Mouse (Mus musculus): ENCODE data around the gene Cd34. TPM values are rescaled to one million over a fixed set of nuclear protein-coding genes. Genes with fewer than 3 reads are reported as not detected.
A peak's percentile ranks its signal among the peaks of the same experiment; 100 is the strongest.

Cd34 gene
- polyA plus RNA-seq (2014; fragmentation: Nextera tagmentation; extraction: Ambion mirVana), result 71.9 and 72.1 TPM in 2 replicates

DNA sequence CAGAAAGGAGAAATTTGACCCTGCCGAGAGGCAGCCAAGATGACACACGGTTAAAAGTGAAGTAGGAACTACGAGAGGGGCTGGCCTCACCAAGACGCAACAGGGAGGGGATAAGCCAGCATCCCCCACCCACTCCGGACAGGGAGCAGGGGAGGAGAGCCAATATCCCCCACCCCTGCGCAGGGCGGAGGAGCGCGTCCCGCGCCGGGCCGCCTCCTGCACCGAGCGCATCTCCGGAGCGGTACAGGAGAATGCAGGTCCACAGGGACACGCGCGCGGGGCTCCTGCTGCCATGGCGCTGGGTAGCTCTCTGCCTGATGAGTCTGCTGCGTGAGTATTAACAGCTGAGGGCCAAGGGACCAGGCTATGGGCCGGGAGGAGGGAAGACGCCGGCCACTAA lies at the start of gene Cd34:
TSS of gene Cd34 (plus strand) at position 105 of the 400 bp plus-strand sequence.
- peaks cover 2% of the 10 kb centered on the region; the same call in 1 of the 2 replicates for H3K27me3 ChIP-seq (ENCODE audit: control insufficient read depth, insufficient read depth, low read length)
- no peaks in the 10 kb centered on the region for H3K9me3 ChIP-seq (replicated peaks; ENCODE audit: control insufficient read depth, low read length)
- no peaks in the 10 kb centered on the region for H3K4me1 ChIP-seq (ENCODE audit: control insufficient read depth, insufficient read depth, low read length)
- no peaks in the 10 kb centered on the region for H3K36me3 ChIP-seq (replicated peaks; ENCODE audit: control insufficient read depth, insufficient read depth, low read depth, low read length)
- peak; percentile 91 for ATAC-seq (replicated peaks; ENCODE audit: insufficient number of reproducible peaks, low FRiP score, low TSS enrichment, low read depth)
- H3K9ac ChIP-seq (replicated peaks; ENCODE audit: low read length), result peak within 1 kb of the TSS; percentile 66
- peak within 1 kb of the TSS; percentile 80 for H3K4me2 ChIP-seq (ENCODE audit: low read depth, low read length)
- peak; percentile 59 for DNase-seq (ENCODE audit: low spot score)
- no peak within 1 kb of the TSS for H3K27ac ChIP-seq (replicated peaks; ENCODE audit: low read depth, low read length)
- under 1% methylated on average over 25 of the region's 26 CpGs for WGBS
- peak within 1 kb of the TSS; percentile 47 for H3K4me3 ChIP-seq (ENCODE audit: low read depth, low read length)

DNA sequence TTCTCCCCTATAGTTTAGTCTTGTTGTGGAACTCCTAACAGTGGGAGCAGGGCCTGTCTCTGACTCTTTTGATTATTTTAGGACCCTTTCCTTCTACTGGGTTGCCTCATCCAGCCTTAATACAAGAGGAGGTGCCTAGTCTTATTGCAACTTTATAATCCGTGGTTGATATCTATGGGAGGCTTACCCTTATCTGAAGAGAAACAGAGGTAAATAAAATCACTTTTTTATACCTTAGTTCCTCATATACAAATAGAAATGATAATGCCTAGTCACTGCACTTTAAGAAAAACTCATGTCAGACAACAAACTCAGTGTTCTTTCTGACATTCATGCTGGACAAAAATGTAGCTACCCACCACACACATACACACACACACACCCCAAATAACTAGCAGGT lies 44.1 kb upstream of the Cd34 start:
- Histone ChIP-seq H3K4me3 (ENCODE audit: low read depth, low read length) (no peak overlapping the region), H3K4me1 (ENCODE audit: control insufficient read depth, insufficient read depth, low read length) (no peaks in the 10 kb centered on the region), H3K9ac (replicated peaks; ENCODE audit: low read length) (no peak overlapping the region), H3K27ac (replicated peaks; ENCODE audit: low read depth, low read length) (no peak overlapping the region), H3K36me3 (replicated peaks; ENCODE audit: control insufficient read depth, insufficient read depth, low read depth, low read length) (no peaks in the 10 kb centered on the region), H3K9me3 (replicated peaks; ENCODE audit: control insufficient read depth, low read length) (no peaks in the 10 kb centered on the region), H3K4me2 (ENCODE audit: low read depth, low read length) (no peak overlapping the region), H3K27me3 (ENCODE audit: control insufficient read depth, insufficient read depth, low read length) (no peaks in the 10 kb centered on the region)
- no peak for ATAC-seq (replicated peaks; ENCODE audit: insufficient number of reproducible peaks, low FRiP score, low TSS enrichment, low read depth)
- no peak for DNase-seq (ENCODE audit: low spot score)
- 76% methylated on average over 1 of the region's 1 CpGs for whole genome bisulfite sequencing

DNA sequence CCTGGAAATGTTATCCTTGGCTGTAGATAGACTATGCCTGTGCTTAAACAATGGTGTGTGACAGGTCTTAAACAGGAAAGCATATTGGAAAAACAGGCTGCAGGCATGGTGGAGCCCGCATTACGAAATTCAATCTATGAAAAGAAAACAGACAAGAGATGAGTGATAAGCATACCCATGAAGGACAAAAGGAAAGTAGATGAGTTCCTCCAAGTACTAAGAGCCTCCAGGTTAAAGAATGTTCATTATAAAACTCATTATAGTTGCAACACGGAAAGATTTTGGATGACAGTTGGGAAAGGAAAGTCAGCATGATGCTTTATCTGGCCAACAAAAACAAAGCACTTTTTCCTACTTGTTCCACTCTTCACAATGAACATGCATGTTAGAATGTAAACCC lies 43.3 kb upstream of the Cd34 start:
- Histone ChIP-seq H3K36me3 (replicated peaks; ENCODE audit: control insufficient read depth, insufficient read depth, low read depth, low read length) (no peaks in the 10 kb centered on the region), H3K27ac (replicated peaks; ENCODE audit: low read depth, low read length) (no peak overlapping the region), H3K4me3 (ENCODE audit: low read depth, low read length) (no peak overlapping the region), H3K27me3 (ENCODE audit: control insufficient read depth, insufficient read depth, low read length) (no peaks in the 10 kb centered on the region), H3K4me1 (ENCODE audit: control insufficient read depth, insufficient read depth, low read length) (no peaks in the 10 kb centered on the region), H3K9me3 (replicated peaks; ENCODE audit: control insufficient read depth, low read length) (no peaks in the 10 kb centered on the region), H3K4me2 (ENCODE audit: low read depth, low read length) (no peak overlapping the region), H3K9ac (replicated peaks; ENCODE audit: low read length) (no peak overlapping the region)
- no peak for DNase-seq (ENCODE audit: low spot score)
- ATAC-seq (replicated peaks; ENCODE audit: insufficient number of reproducible peaks, low FRiP score, low TSS enrichment, low read depth), result no peak
- 86% methylated on average over 3 of the region's 3 CpGs for WGBS

GRCm38 (mm10) chr1:194901075-194901474 lies 37.5 kb upstream of the Cd34 start:
- DNase-seq (ENCODE audit: low spot score) (no peak), ATAC-seq (replicated peaks; ENCODE audit: insufficient number of reproducible peaks, low FRiP score, low TSS enrichment, low read depth) (no peak)

GRCm38 (mm10) chr1:194901826-194902225 lies 36.8 kb upstream of the Cd34 start:
- ATAC-seq (replicated peaks; ENCODE audit: insufficient number of reproducible peaks, low FRiP score, low TSS enrichment, low read depth), result no peak
- H3K4me3 ChIP-seq (ENCODE audit: low read depth, low read length), result no peak overlapping the region
- WGBS, result 77% methylated on average over 1 of the region's 1 CpGs
- no peaks in the 10 kb centered on the region for H3K27me3 ChIP-seq (ENCODE audit: control insufficient read depth, insufficient read depth, low read length)
- no peak overlapping the region for H3K4me2 ChIP-seq (ENCODE audit: low read depth, low read length)
- no peaks in the 10 kb centered on the region for H3K36me3 ChIP-seq (replicated peaks; ENCODE audit: control insufficient read depth, insufficient read depth, low read depth, low read length)
- no peaks in the 10 kb centered on the region for H3K9me3 ChIP-seq (replicated peaks; ENCODE audit: control insufficient read depth, low read length)
- H3K4me1 ChIP-seq (ENCODE audit: control insufficient read depth, insufficient read depth, low read length), result no peaks in the 10 kb centered on the region
- H3K9ac ChIP-seq (replicated peaks; ENCODE audit: low read length), result no peak overlapping the region
- no peak overlapping the region for H3K27ac ChIP-seq (replicated peaks; ENCODE audit: low read depth, low read length)
- DNase-seq (ENCODE audit: low spot score), result no peak

More at GRCm38 (mm10) chr1:194901075-194901474, 37.5 kb upstream of the Cd34 start:
- H3K4me1 ChIP-seq (ENCODE audit: control insufficient read depth, insufficient read depth, low read length), result no peaks in the 10 kb centered on the region
- no peaks in the 10 kb centered on the region for H3K36me3 ChIP-seq (replicated peaks; ENCODE audit: control insufficient read depth, insufficient read depth, low read depth, low read length)
- H3K9me3 ChIP-seq (replicated peaks; ENCODE audit: control insufficient read depth, low read length), result no peaks in the 10 kb centered on the region
- no peak overlapping the region for H3K27ac ChIP-seq (replicated peaks; ENCODE audit: low read depth, low read length)
- no peaks in the 10 kb centered on the region for H3K27me3 ChIP-seq (ENCODE audit: control insufficient read depth, insufficient read depth, low read length)
- H3K4me2 ChIP-seq (ENCODE audit: low read depth, low read length), result no peak overlapping the region
- H3K9ac ChIP-seq (replicated peaks; ENCODE audit: low read length), result no peak overlapping the region
- H3K4me3 ChIP-seq (ENCODE audit: low read depth, low read length), result no peak overlapping the region

DNA sequence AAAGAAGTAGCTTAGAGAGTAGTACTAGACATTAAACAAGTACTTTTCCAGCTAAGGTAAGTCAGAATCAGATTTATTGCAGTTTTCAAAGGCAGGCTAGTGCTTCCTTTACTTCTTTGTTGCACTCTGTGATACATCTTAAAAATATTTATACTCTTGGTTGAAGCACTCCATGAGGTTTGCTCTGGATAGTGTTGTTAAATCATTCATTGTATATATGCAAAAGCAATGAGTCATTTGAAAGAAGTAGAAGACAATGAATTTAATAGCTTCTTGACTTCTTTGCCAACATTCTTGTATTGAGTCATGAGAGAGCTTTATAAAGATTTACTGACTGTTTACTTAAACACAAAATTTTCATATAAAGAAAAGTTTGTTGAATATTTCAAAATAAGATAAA lies 29.7 kb upstream of the Cd34 start:
- Histone ChIP-seq H3K27me3 (ENCODE audit: control insufficient read depth, insufficient read depth, low read length) (no peaks in the 10 kb centered on the region), H3K4me1 (ENCODE audit: control insufficient read depth, insufficient read depth, low read length) (no peaks in the 10 kb centered on the region), H3K36me3 (replicated peaks; ENCODE audit: control insufficient read depth, insufficient read depth, low read depth, low read length) (no peaks in the 10 kb centered on the region), H3K4me3 (ENCODE audit: low read depth, low read length) (no peak overlapping the region), H3K4me2 (ENCODE audit: low read depth, low read length) (no peak overlapping the region), H3K9me3 (replicated peaks; ENCODE audit: control insufficient read depth, low read length) (no peaks in the 10 kb centered on the region), H3K27ac (replicated peaks; ENCODE audit: low read depth, low read length) (no peak overlapping the region), H3K9ac (replicated peaks; ENCODE audit: low read length) (no peak overlapping the region)
- ATAC-seq (replicated peaks; ENCODE audit: insufficient number of reproducible peaks, low FRiP score, low TSS enrichment, low read depth) (no peak), DNase-seq (ENCODE audit: low spot score) (no peak)

DNA sequence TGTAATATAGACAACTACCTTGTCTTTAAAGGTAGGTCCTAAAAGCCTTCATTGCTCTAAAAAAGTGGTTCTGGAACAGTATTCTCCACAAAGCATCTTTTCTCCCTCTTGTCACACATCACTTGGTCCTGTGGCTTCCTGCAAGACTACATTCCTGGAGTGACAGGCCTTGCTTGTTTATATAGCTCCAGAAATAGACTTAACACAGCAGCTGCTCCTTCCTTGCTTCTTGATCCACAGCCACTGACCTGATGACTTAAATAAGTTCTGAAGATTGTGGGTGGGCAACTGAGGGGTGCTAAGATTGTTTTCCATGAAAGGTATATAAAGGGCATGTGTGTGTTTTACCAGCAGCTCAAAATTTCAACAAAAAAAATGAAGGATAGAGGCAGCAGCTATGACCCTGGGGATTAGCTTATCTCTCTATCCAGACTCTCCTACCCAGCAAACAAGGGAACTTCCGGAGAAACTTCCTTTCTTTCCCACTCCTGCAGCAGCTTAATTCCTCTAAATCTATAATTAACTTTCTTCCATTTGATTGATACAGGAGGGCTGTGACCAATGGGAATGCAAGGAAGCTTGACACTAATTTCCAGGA lies 12.8 kb upstream of the Cd34 start:
- ATAC-seq (replicated peaks; ENCODE audit: insufficient number of reproducible peaks, low FRiP score, low TSS enrichment, low read depth), result no peak
- Histone ChIP-seq H3K4me3 (ENCODE audit: low read depth, low read length) (no peak overlapping the region), H3K4me2 (ENCODE audit: low read depth, low read length) (no peak overlapping the region), H3K4me1 (ENCODE audit: control insufficient read depth, insufficient read depth, low read length) (no peaks in the 10 kb centered on the region), H3K27me3 (ENCODE audit: control insufficient read depth, insufficient read depth, low read length) (no peaks in the 10 kb centered on the region), H3K36me3 (replicated peaks; ENCODE audit: control insufficient read depth, insufficient read depth, low read depth, low read length) (no peaks in the 10 kb centered on the region), H3K27ac (replicated peaks; ENCODE audit: low read depth, low read length) (no peak overlapping the region), H3K9ac (replicated peaks; ENCODE audit: low read length) (no peak overlapping the region), H3K9me3 (replicated peaks; ENCODE audit: control insufficient read depth, low read length) (no peaks in the 10 kb centered on the region)
- WGBS, result 68% methylated on average over 1 of the region's 1 CpGs
- no peak for DNase-seq (ENCODE audit: low spot score)

- Histone ChIP-seq H3K27ac (replicated peaks; ENCODE audit: low read depth, low read length) (no peak overlapping the region), H3K36me3 (replicated peaks; ENCODE audit: control insufficient read depth, insufficient read depth, low read depth, low read length) (no peaks in the 10 kb centered on the region), H3K27me3 (ENCODE audit: control insufficient read depth, insufficient read depth, low read length) (no peaks in the 10 kb centered on the region), H3K4me1 (ENCODE audit: control insufficient read depth, insufficient read depth, low read length) (no peaks in the 10 kb centered on the region), H3K9ac (replicated peaks; ENCODE audit: low read length) (no peak overlapping the region), H3K4me3 (ENCODE audit: low read depth, low read length) (no peak overlapping the region), H3K9me3 (replicated peaks; ENCODE audit: control insufficient read depth, low read length) (no peaks in the 10 kb centered on the region), H3K4me2 (ENCODE audit: low read depth, low read length) (no peak overlapping the region)
- WGBS, result 32% methylated on average over 3 of the region's 3 CpGs
- DNase-seq (ENCODE audit: low spot score) (peak; percentile 12), ATAC-seq (replicated peaks; ENCODE audit: insufficient number of reproducible peaks, low FRiP score, low TSS enrichment, low read depth) (0 out of 2 replicates have a peak, but pooled peaks have one; percentile 18)
Measured at GRCm38 (mm10) chr1:194927887-194928286, 10.7 kb upstream of the Cd34 start.

Measured in embryonic facial prominence, embryonic 11.5 days (tissue).